Mouse (Mus musculus): ENCODE data around the gene Tpd52l2. TPM values are rescaled to one million over a fixed set of nuclear protein-coding genes. Genes with fewer than 3 reads are reported as not detected.

Gene Tpd52l2
- 10 to 100 TPM; 79.5 to 90.4 TPM for polyA plus RNA-seq (2017; shearing (Covaris generic))

DNA sequence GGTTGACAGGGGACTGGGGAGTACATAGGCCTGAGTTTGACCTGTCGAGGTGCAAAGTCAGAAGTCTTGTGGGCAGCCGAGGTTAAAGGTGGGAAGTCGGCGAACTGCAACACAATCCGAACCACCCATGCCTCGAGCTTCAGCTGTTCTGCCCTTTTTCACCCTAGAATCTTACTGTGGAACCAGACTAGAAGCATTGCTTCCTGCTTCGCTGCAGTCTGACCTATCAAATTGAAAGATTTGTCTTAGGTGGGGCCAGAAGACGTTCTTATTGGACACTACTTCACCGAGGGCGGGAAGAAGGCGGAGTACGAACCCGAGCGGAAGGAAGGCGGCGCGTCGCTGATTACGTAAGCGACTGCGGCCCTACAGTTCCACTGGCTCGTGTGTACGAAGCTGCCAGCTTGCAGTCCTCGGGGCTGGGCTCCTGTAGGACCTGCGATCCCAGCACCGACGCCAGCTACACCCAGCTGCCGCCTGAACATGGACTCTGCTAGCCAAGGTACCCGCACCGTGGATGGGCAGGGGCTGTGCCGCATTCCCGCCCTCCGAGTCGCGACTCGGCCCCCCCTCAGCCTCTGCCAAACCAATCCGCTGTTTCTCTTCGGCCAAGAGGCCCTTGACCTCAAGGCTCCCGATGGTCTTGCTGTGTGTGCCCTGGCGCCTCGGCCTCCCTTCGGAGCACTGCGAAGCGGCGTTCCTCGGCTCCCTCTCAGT, at the start of gene Tpd52l2:
Tpd52l2 (plus strand) TSS at position 312 of the 717 bp plus-strand sequence.

DNA sequence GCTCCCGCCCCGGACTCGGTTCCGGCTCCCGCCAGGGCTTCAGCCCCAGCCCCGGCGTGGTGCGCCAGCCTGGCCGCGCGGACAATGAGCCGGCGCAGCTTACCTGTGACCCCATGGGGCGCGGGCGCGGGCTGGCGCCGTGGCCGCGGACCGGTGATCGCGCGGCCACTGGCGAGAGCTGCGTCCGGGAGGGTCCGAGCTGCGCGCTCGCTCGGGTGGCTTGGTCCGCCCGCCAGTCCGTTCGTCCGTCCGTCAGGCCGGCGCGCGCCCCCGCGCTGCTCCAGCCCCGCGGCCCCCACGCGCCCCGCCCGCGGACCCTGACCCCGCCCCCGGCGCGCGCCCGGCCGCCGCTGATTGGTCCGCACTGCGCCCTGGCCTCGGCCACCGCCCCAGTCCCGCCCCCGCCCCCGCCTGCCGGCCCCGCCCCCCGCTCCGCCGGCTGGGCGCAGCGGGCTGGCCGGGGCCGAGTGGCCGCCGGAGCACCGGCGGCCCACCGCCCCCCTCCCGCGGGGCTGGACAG, 37.7 kb upstream of the Tpd52l2 start, which contains the start of gene Zbtb46:
Zbtb46 (minus strand) TSS at position 274 of the 520 bp plus-strand sequence.

DNA sequence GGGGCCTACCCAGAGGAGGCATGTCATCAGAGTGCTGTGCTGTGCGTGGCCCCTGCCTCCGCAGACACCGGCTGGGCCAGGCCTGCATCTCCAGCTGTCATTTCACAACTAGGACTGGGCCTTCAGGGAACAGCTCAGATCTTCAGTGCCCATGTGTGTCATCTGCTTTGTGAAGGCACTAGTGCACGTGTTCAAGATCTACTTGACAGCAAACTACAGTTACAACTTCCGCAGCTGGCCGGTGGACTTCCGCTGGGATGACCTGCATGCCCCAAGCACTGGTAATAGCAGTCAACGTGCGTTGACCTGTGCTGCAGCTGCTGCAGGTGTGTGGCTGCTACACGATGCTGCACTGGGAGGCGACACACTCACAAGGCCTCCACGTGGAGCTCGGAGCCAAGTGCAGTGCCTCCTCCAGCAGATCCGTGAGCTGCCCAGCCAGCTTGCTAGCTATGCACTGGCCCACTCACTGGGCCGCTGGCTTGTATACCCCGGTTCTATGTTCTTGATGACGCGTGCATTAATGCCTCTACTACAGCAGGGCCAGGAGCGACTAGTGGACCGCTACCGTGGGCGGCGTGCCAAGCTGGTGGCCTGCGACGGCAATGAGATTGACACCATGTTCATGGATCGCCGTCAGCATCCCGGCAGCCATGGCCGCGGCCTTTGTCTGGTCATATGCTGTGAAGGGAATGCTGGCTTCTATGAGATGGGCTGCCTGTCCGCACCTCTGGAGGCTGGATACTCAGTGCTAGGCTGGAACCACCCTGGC, 3.6 kb upstream of the Tpd52l2 start, which contains the start of gene Abhd16b:
Abhd16b (plus strand) TSS at position 51 of the 772 bp plus-strand sequence.

DNA sequence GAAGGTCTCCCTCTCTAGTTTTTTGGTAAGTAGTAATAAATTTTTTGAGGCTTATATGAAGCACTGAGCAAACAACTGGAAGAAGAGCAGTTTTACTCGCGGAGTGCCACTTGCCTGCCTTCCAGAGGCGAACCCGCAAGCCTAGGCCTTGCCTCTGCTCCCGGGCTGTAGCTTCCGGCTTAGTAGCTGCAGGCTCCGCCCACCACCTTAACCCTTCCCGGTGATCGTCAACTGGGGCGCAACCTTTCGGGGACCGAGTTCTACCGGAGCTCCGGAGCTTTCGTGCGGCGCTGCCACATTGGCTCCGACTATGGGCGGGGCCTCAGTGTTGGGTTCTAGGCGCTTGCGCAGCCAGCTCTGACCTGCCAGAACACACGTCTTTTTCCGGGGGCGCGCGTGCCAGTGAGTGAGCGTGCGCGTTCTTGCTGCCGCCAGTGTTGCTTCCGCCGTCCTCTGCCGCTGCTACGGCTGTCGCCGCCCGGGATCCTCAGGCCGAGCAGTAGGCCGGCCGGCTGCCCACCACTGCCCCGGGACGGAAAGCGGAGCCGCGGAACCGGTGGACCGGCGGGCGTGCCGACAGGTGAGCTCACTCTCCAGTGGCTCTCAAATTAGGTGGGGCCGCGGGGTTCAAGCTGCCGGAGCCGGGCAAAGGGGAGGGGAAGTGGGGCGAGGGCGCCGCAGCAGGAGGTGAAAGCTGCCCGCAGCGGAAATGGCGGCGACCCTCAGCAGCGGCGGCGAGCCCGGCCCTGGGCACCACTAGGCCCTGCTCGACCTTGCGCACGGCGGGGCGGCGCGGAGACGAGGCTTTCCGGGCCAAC, 23.4 kb downstream of the Tpd52l2 start, which contains the start of gene Dnajc5:
Dnajc5 (plus strand) TSS at position 368 of the 818 bp plus-strand sequence.

Other genes with a start within 250 kb of the Tpd52l2 start
- 10 to 100 TPM; 21.0 to 21.7 TPM for gene Gmeb2, start 209.1 kb upstream of the Tpd52l2 start, polyA plus RNA-seq (2017; shearing (Covaris generic))
- not detected for gene Stmn3, start 182.6 kb upstream of the Tpd52l2 start, polyA plus RNA-seq (2017; shearing (Covaris generic))
- gene Rtel1, start 177.4 kb upstream of the Tpd52l2 start, polyA plus RNA-seq (2017; shearing (Covaris generic)): 10 to 100 TPM; 27.0 to 40.5 TPM
- gene Zgpat, start 132.2 kb upstream of the Tpd52l2 start, polyA plus RNA-seq (2017; shearing (Covaris generic)): 10 to 100 TPM; 65.8 to 79.5 TPM
- gene Arfrp1, start 131.7 kb upstream of the Tpd52l2 start, polyA plus RNA-seq (2017; shearing (Covaris generic)): 100 to 1,000 TPM; 119 TPM
- 100 to 1,000 TPM; 372 to 468 TPM for gene Lime1, start 117.1 kb upstream of the Tpd52l2 start, polyA plus RNA-seq (2017; shearing (Covaris generic))
- 1 to 10 TPM in 1 of 2 experiments, under 1 TPM in 1; 0.96 to 2.5 TPM for gene Zbtb46, start 37.7 kb upstream of the Tpd52l2 start, polyA plus RNA-seq (2017; shearing (Covaris generic))
- not detected for gene Abhd16b, start 3.9 kb upstream of the Tpd52l2 start, polyA plus RNA-seq (2017; shearing (Covaris generic))
- 10 to 100 TPM; 76.2 to 92.8 TPM for gene Dnajc5, start 23.3 kb downstream of the Tpd52l2 start, polyA plus RNA-seq (2017; shearing (Covaris generic))
- 100 to 1,000 TPM; 152 to 161 TPM for gene Uckl1, start 87.8 kb downstream of the Tpd52l2 start, polyA plus RNA-seq (2017; shearing (Covaris generic))
- gene Prpf6, start 94.7 kb downstream of the Tpd52l2 start, polyA plus RNA-seq (2017; shearing (Covaris generic)): 10 to 100 TPM; 65.7 to 76.5 TPM
- gene Zfp512b, start 95.7 kb downstream of the Tpd52l2 start, polyA plus RNA-seq (2017; shearing (Covaris generic)): 10 to 100 TPM; 23.0 to 42.6 TPM
- 10 to 100 TPM; 34.7 to 35.0 TPM for gene Samd10, start 102.1 kb downstream of the Tpd52l2 start, polyA plus RNA-seq (2017; shearing (Covaris generic))
- gene Gm29797, start 159.9 kb downstream of the Tpd52l2 start, polyA plus RNA-seq (2017; shearing (Covaris generic)): not detected
- under 1 TPM in 1 of 2 experiments, not detected in 1; 0.11 TPM for gene Sox18, start 174.5 kb downstream of the Tpd52l2 start, polyA plus RNA-seq (2017; shearing (Covaris generic))
- 10 to 100 TPM; 14.5 to 20.1 TPM for gene Tcea2, start 183.2 kb downstream of the Tpd52l2 start, polyA plus RNA-seq (2017; shearing (Covaris generic))
- 100 to 1,000 TPM; 219 to 223 TPM for gene Rgs19, start 196.8 kb downstream of the Tpd52l2 start, polyA plus RNA-seq (2017; shearing (Covaris generic))
- not detected for gene Lkaaear1, start 201.3 kb downstream of the Tpd52l2 start, polyA plus RNA-seq (2017; shearing (Covaris generic))
- gene Oprl1, start 217.9 kb downstream of the Tpd52l2 start, polyA plus RNA-seq (2017; shearing (Covaris generic)): under 1 TPM; 0.25 to 0.63 TPM